In genomic region chr5:98179606-98180005, GRCm38 (mm10) we compare ENCODE assay signal across 13 mouse cellular contexts. TPM values are rescaled to one million over a fixed set of nuclear protein-coding genes. Genes with fewer than 3 reads are reported as not detected.
DNase-seq lines count a peak whose midpoint lies in the region; ATAC-seq and TF ChIP-seq lines count a peak whose summit lies in the region.
"Had no signal": no experiment of that assay in that cellular context is flagged by ENCODE, and none has a peak within 500 bp of the region (broad histone marks: within the 10 kb centered on the region; RNA-seq: fewer than 3 reads in every experiment).

No protein-coding gene starts in this region.

- no peaks in the 10 kb centered on the region for H3K9me3 ChIP-seq in embryonic facial prominence, embryonic 10.5 days
- no peaks in the 10 kb centered on the region for H3K9me3 ChIP-seq in hindbrain, embryonic 14.5 days (ENCODE audit: control insufficient read depth, low read length)
- H3K9me3 ChIP-seq in neural tube, embryonic 11.5 days (ENCODE audit: control insufficient read depth, low read length) = no peaks in the 10 kb centered on the region
- H3K9me3 ChIP-seq in lung, postnatal 0 days (ENCODE audit: low read length) = no peaks in the 10 kb centered on the region
- H3K9me3 ChIP-seq: heart, embryonic 15.5 days; liver, embryonic 15.5 days had no signal

- WGBS in embryonic facial prominence, embryonic 10.5 days = under 1% methylated on average over 12 of the region's 12 CpGs
- 1% methylated on average over 12 of the region's 12 CpGs for WGBS in hindbrain, embryonic 14.5 days
- WGBS in neural tube, embryonic 11.5 days = under 1% methylated on average over 12 of the region's 12 CpGs
- 8% methylated on average over 12 of the region's 12 CpGs for WGBS in lung, postnatal 0 days

- no peak for ATAC-seq in cerebellum, adult (ENCODE audit: insufficient number of reproducible peaks, low FRiP score, low TSS enrichment)
- ATAC-seq in hindbrain, embryonic 14.5 days (ENCODE audit: low FRiP score) = no peak
- ATAC-seq in neural tube, embryonic 11.5 days (ENCODE audit: insufficient read depth, low FRiP score, low TSS enrichment) = no peak
- ATAC-seq in lung, postnatal 0 days = no peak

- no peak for TF ChIP-seq EP300 in lung, postnatal 0 days (IDR thresholded peaks at IDR 0.05)

- H3K27me3 ChIP-seq in embryonic facial prominence, embryonic 10.5 days (replicated peaks; ENCODE audit: low read depth, poor library complexity, severe bottlenecking) = peaks cover 100% of the 10 kb centered on the region
- H3K27me3 ChIP-seq in hindbrain, embryonic 14.5 days (ENCODE audit: control insufficient read depth, insufficient read depth, low read length) = peaks cover 62% of the 10 kb centered on the region
- H3K27me3 ChIP-seq in neural tube, embryonic 11.5 days (ENCODE audit: control insufficient read depth, insufficient read depth, low read length) = peaks cover 42% of the 10 kb centered on the region
- H3K27me3 ChIP-seq in lung, postnatal 0 days (replicated peaks; ENCODE audit: insufficient read depth, low read length) = peaks cover 31% of the 10 kb centered on the region; the same call in 1 of the 2 replicates

- no peak overlapping the region for H3K27ac ChIP-seq in embryonic facial prominence, embryonic 10.5 days (replicated peaks)
- H3K27ac ChIP-seq in hindbrain, embryonic 14.5 days = no peak overlapping the region
- H3K27ac ChIP-seq in neural tube, embryonic 11.5 days (ENCODE audit: low read depth, low read length) = no peak overlapping the region
- no peak overlapping the region for H3K27ac ChIP-seq in lung, postnatal 0 days (ENCODE audit: low read length)
- H3K27ac ChIP-seq: heart, embryonic 15.5 days; liver, embryonic 15.5 days had no signal

- H3K36me3 ChIP-seq in embryonic facial prominence, embryonic 10.5 days (replicated peaks) = no peaks in the 10 kb centered on the region
- H3K36me3 ChIP-seq in hindbrain, embryonic 14.5 days (replicated peaks; ENCODE audit: control insufficient read depth, insufficient read depth) = no peaks in the 10 kb centered on the region
- H3K36me3 ChIP-seq in neural tube, embryonic 11.5 days (ENCODE audit: control insufficient read depth, insufficient read depth, low read length) = no peaks in the 10 kb centered on the region
- H3K36me3 ChIP-seq in lung, postnatal 0 days (ENCODE audit: insufficient read depth, low read length) = no peaks in the 10 kb centered on the region
- H3K36me3 ChIP-seq: heart, embryonic 15.5 days; liver, embryonic 15.5 days had no signal

- H3K9ac ChIP-seq in hindbrain, embryonic 14.5 days = no peak overlapping the region
- H3K9ac ChIP-seq in neural tube, embryonic 11.5 days (ENCODE audit: low read length) = no peak overlapping the region
- no peak overlapping the region for H3K9ac ChIP-seq in lung, postnatal 0 days (replicated peaks; ENCODE audit: low read depth)
- H3K9ac ChIP-seq: heart, embryonic 15.5 days; liver, embryonic 15.5 days had no signal

- H3K4me2 ChIP-seq in hindbrain, embryonic 14.5 days (replicated peaks) = peak overlapping the region; percentile 86
- H3K4me2 ChIP-seq in neural tube, embryonic 11.5 days (ENCODE audit: low read depth) = peak overlapping the region; percentile 91
- no peak overlapping the region for H3K4me2 ChIP-seq in lung, postnatal 0 days (replicated peaks; ENCODE audit: low read depth, low read length)
- H3K4me2 ChIP-seq: heart, embryonic 15.5 days; liver, embryonic 15.5 days had no signal

- TF ChIP-seq CTCF in lung, postnatal 0 days (IDR thresholded peaks at IDR 0.05) = no peak

- DNase-seq in cerebellum, postnatal 10 days = peak; percentile 69
- DNase-seq in embryonic facial prominence, embryonic 10.5 days (ENCODE audit: low spot score) = peak; percentile 34
- no peak for DNase-seq in hindbrain, embryonic 14.5 days (ENCODE audit: low spot score)
- DNase-seq in neural tube, embryonic 11.5 days (ENCODE audit: low spot score) = peak; percentile 64
- DNase-seq in lung, postnatal 0 days (ENCODE audit: low spot score) = no peak
- no peak for DNase-seq in layer of hippocampus, postnatal 25 days (ENCODE audit: extremely low spot score in 1 of 2, low spot score in 1 of 2)
- DNase-seq in frontal cortex, postnatal 10 days (ENCODE audit: low spot score in 2 of 2) = no peak
- DNase-seq: adrenal gland, postnatal 10 days; kidney, postnatal 10 days had no signal

- no peak overlapping the region for H3K4me3 ChIP-seq in embryonic facial prominence, embryonic 10.5 days
- H3K4me3 ChIP-seq in hindbrain, embryonic 14.5 days (replicated peaks; ENCODE audit: low read length) = peak overlapping the region; percentile 55
- H3K4me3 ChIP-seq in neural tube, embryonic 11.5 days (ENCODE audit: low read depth, low read length) = peak overlapping the region; percentile 57; the same call in 1 of the 2 replicates
- H3K4me3 ChIP-seq in lung, postnatal 0 days (ENCODE audit: low read depth, low read length) = no peak overlapping the region
- H3K4me3 ChIP-seq: heart, embryonic 15.5 days; liver, embryonic 15.5 days had no signal

- peaks cover 15% of the 10 kb centered on the region for H3K4me1 ChIP-seq in embryonic facial prominence, embryonic 10.5 days
- H3K4me1 ChIP-seq in hindbrain, embryonic 14.5 days (replicated peaks; ENCODE audit: control insufficient read depth, insufficient read depth, low read length) = peaks cover 18% of the 10 kb centered on the region; the same call in 1 of the 2 replicates
- no peaks in the 10 kb centered on the region for H3K4me1 ChIP-seq in neural tube, embryonic 11.5 days (ENCODE audit: control insufficient read depth, insufficient read depth, low read length)
- no peaks in the 10 kb centered on the region for H3K4me1 ChIP-seq in lung, postnatal 0 days (ENCODE audit: insufficient read depth, low read depth, low read length)
- H3K4me1 ChIP-seq: liver, embryonic 15.5 days had no signal

RNA-seq across cellular contexts. Expression of gene Prdm8, which starts 12.6 kb away (rescaled TPM):
- polyA plus RNA-seq in embryonic facial prominence, embryonic 10.5 days (2016; fragmentation: Nextera tagmentation; extraction: Ambion mirVana) = 0.05 and 0.19 TPM in 2 replicates
- polyA plus RNA-seq in hindbrain, embryonic 14.5 days (2014; fragmentation: Nextera tagmentation; extraction: Ambion mirVana) = 4.9 and 5.3 TPM in 2 replicates
- 5.9 and 6.1 TPM in 2 replicates for polyA plus RNA-seq in neural tube, embryonic 11.5 days (2014; fragmentation: Nextera tagmentation; extraction: Ambion mirVana)
- 0.99 and 2.3 TPM in 2 replicates for polyA plus RNA-seq in lung, postnatal 0 days (2015; fragmentation: Nextera tagmentation; extraction: Ambion mirVana)
- total RNA-seq in layer of hippocampus, postnatal 25 days (2021) = 10 to 100 TPM; 79.4 to 82.4 TPM
- total RNA-seq: megakaryocyte progenitor cell, adult 5-6 weeks had no signal
- polyA plus RNA-seq: heart, embryonic 15.5 days; liver, embryonic 15.5 days had no signal

Comparison
In these comparisons a context has a peak if more than half of its experiments do, and no peak if none do; other contexts are left out.
1. DNase-seq: peak in cerebellum, postnatal 10 days (2 of 2), embryonic facial prominence, embryonic 10.5 days (single experiment) and neural tube, embryonic 11.5 days (single experiment); none in hindbrain, embryonic 14.5 days (single experiment), lung, postnatal 0 days (single experiment), layer of hippocampus, postnatal 25 days (0 of 2) and frontal cortex, postnatal 10 days (0 of 2).
2. H3K4me3 ChIP-seq: peak in hindbrain, embryonic 14.5 days (single experiment) and neural tube, embryonic 11.5 days (single experiment); none in embryonic facial prominence, embryonic 10.5 days (single experiment) and lung, postnatal 0 days (single experiment).